Mouse (Mus musculus) Muller cell, postnatal 12 days (primary cell): ENCODE results near the gene AC124502.3.

Experiments used
- DNase-seq: peaks from one replicate; pipeline ENCODE4 v3.0.0-alpha.2; 2015; ENCODE audit errors: inconsistent ontology term

AC124502.3 gene

DNA sequence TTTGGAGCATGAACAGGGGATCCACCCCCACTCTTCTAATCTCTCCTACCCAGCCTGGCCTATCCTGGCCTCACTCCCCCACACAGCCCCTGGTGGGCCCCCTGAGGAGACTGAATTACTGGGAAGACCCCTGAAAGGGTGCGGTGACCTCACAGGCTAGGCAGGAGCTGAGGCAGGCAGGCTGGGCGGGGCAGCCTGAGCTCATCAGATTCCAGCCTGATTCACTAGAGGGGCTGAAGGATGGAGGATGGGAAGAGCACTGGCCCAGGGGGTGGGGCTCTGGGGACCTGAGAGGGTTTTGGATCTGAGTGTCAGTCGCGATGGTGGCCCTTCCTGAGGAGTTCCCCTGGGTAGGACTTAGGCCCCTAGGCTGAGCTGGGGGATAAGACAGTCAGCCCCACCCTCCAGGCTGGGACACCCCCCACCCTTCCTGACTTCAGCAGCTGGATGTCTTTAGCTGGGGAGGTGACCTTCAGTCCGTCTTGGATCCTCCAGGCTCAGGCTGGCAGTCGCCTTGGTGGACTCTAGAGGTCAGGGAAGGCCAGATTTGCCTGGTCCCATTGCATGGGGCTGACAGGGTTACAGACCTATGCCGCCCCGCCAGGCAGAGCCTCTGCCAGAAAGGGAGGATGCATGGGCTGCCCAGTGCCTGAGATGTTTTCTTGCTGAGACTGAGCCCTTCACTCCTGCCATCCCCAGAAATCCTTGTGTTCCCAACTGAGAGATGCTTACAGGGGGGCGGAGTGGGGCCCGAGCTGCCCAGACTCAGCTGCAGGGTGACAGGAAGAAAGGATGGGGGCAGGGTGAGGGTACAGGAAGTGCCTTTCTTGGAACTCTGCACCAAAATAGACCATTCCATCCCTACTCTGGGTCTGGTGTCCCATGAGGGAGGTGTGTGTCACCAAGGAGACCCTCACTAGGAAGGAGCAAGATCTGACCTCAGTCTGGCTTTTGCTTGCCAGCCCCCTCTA is 20.4 kb downstream of the AC124502.3 start:
- DNase-seq = peak; percentile 43

DNA sequence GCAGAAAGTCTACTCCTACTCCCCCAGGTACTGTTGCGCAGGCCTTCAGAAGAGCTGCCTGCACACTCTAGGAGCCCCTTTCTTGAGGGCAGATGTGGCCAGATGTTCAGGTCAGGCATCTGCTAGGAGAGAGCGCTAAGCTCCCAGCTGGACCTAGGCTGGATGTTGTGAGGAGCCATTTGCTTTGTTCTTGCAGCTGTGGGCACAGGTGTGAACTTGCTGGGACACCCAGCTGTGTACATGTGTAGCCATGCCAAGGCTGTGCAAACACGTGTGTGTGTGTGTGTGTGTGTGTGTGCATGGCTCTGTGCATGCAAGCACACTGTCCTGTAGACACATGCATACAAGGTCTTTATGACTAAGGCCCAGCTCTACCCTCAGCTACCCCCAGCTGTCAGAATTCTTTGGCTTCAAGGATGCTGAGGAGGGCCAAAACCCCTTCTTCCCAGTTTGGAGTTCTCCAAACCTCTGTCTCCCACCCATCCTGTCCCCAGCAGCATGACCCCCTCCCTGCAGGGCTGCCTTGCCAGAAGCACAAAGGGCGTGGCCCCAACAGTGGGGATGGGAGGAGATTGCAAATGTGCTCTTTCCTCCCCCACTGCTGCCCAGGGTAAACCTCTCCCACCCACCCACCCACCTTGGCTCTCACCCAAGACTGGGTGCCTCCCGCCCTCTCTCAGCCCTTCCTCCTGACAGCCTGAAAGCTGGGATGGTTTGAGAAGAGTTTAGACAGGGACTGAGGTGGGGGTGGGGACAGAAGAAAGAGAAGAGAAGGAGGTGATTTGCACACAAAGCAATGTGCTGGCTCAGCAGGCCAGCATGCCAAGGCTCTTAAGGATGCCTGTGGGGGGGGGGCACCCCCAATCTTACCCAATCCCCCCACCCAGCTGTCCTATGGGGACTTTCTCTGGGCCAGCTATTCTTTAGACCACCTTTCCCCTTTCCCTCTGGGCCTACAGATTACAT is 22.0 kb downstream of the AC124502.3 start:
- DNase-seq = no peak

DNA sequence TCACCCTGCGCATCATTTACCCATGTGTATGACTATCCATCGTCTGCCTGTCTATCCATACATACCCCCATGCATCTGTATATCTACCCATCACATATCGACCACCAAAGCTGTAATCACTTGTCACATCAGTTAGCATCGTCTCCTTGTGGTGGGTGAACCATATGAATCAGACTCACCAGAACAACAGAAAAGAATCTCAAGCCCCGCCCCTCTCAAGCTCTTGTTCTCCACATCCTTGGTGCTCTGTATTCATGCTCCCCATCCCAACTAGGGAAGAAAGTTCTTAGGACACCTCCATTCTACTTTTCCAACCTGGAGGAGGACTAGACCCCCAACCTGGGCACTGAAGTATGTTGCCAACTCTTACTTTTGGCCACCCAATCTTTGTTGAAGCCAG is 23.4 kb downstream of the AC124502.3 start:
- no peak for DNase-seq

DNA sequence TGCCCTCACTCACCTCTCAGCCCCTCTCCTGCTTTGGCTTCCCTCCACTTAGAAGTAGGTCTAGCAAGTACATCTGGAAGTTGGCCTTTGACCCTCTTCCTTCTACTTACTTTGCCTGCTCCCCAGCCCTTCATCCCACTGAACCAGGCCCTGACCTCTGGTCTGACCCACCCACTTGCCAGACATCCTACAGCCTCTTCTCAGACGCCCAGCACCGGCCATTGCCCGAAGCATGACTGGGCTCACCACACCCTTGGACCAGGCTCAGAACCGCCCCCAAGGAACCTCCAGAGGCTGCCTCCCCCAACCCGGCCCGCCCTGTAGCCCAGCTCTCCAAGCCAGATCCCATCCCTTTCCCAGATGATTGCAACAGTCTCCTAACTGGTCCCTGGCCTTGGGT is 23.8 kb downstream of the AC124502.3 start:
- DNase-seq = no peak

- peak; percentile 24 for DNase-seq
These were observed 26.4 kb downstream of the AC124502.3 start for GRCm38 (mm10) chr19:5065104-5065503.

GRCm38 (mm10) chr19:5067040-5067799 is 28.5 kb downstream of the AC124502.3 start:
- no peak for DNase-seq

DNA sequence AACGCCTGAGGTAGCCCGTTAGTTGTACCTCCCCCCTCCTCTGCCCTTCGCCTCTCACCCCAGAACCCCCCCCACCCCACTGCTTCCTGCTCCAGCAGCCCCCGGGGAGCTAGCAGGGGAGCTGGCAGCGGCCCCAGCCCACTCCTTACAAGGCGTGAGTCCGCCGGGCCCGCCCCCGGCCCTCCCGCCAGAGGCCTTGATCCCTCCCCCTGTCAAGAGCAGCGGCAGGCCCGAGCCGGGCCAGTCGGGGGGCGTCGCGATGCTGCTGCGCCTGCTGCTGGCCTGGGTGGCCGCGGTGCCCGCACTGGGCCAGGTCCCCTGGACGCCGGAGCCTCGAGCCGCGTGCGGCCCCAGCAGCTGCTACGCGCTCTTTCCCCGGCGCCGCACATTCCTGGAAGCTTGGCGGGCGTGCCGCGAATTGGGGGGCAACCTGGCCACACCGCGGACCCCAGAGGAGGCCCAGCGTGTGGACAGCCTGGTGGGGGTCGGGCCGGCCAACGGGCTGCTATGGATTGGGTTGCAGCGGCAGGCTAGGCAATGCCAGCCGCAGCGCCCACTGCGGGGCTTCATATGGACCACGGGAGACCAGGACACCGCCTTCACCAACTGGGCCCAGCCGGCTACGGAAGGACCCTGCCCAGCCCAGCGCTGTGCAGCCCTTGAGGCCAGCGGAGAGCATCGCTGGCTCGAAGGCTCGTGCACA is 29.3 kb downstream of the AC124502.3 start, which contains the start of gene Cd248:
TSS of gene Cd248 (plus strand) at position 212 of the 703 bp plus-strand sequence.
- peak; percentile 81 for DNase-seq

- DNase-seq = no peak
These were observed 30.0 kb downstream of the AC124502.3 start for GRCm38 (mm10) chr19:5068570-5069234.

- DNase-seq = no peak
These were observed 30.8 kb downstream of the AC124502.3 start for GRCm38 (mm10) chr19:5069486-5069885.

- no peak for DNase-seq
These were observed 31.3 kb downstream of the AC124502.3 start for GRCm38 (mm10) chr19:5069978-5070377.

- DNase-seq = no peak
These were observed 32.4 kb downstream of the AC124502.3 start for GRCm38 (mm10) chr19:5071077-5071476.

DNA sequence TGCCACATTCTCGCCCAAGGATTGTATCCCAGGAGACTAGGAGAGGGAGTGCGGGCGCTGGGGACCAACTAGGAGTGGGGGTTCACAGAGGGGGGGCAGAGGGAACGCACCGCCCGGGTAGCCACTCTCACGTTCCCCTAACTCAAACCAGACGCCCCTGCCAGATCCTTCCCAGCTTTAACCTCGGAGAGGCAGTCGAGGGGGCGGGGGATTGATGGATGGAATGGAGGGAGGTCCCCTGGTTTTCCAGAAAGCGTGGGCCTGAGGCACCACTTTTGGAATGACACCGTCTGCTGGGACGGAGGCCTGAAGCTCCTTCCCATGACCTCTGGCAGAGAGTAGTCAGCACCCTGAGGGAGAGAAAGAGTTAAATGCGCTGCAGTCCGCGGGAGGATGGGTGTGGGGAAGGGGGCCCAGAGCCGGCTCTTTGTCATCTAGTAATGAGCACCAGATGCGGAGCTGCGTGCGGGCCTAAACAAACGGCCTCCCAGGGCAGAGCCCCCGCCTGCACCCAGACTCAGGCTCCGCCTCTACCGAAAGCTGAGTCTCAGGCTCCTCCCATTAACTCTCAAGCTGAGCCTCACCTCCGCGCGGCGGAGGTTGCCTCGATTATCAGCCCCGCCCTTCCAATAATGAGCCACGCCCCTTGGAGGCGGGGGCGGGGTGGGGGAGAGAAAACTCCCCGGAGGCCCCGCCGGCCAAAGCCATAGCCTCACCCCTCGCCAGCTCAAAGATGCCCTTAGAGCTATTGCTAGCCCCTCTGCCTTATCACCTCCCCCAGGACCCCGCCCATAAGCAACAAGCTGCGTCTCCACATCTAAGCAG is 33.1 kb downstream of the AC124502.3 start:
- peak; percentile 88 for DNase-seq

- DNase-seq = no peak
These were observed 33.8 kb downstream of the AC124502.3 start for GRCm38 (mm10) chr19:5072389-5073019.

GRCm38 (mm10) chr19:5073028-5073427 is 34.3 kb downstream of the AC124502.3 start:
- DNase-seq = peak; percentile 55

DNA sequence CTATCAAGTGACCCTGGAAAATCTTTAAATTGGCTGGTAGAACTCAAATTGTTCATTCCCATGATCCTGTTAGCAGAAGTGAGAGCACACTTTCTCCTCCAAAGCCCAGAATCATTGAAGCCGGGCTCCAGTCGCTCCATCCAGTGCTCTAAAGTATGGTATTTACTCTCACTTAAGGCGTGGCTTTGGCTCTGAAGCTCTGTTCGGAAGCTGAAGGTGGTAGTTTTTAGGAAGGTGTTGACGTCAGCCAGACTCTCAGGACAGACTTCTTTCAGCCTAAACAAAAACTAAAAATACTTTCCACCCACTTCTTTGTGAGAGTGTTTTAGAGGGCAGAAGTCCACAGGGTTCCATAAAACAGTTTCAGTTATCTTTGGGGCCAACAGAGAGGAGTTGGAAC is 34.8 kb downstream of the AC124502.3 start:
- no peak for DNase-seq

DNA sequence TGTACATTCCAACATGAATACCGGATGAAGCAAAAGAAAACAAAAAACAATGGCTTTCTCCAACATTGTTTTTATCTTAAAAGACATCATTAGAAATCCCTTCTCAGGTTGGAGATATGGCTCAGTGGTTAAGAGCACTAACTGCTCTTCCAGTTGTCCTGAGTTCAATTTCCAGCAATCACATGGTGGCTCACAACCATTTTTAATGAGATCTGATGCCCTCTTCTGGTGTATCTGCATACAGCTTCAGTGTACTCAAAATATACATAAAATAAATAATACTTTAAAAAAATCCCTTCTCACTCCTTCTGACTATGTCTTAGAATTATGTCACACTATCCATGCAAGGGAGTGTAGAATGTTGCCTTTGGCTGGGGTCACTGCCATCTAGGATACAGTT is 40.6 kb downstream of the AC124502.3 start:
- no peak for DNase-seq

GRCm38 (mm10) chr19:5082005-5082404 is 43.3 kb downstream of the AC124502.3 start:
- DNase-seq = no peak

DNA sequence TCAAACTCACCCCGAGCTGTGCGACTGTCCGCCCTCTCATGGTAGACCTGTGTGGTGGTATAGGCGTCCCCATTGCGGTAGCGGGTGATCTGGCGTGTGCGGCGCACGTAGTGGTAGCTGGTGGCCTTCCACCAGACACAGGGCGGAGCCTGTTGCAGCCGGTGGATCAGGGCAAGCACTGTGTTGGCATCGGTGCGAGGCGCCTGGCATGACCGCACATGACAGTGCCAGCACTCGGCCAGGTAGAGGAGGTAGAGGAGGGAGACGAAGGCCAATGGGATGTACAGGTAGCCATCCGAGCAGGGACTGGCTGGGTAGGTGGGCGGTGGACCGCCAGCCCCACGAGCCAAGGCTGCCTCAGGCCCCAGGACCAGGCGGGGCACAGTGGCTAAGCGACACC is 43.9 kb downstream of the AC124502.3 start:
- DNase-seq = no peak
